Mouse (Mus musculus) gastrocnemius, postnatal 10 days (tissue): Measurements from ENCODE around the gene Cpne5. TPM values are rescaled to one million over a fixed set of nuclear protein-coding genes. Genes with fewer than 3 reads are reported as not detected.

ENCODE experiments used
- DNase-seq: peaks from one replicate; pipeline ENCODE4 v3.0.0; 2021; ENCODE audit warnings: mixed read lengths
- total RNA-seq, 2 experiments: library from RNA; stranded (reverse); gene quantifications; 2 replicates each; pipeline ENCODE4 v1.2.3; 2021

The Cpne5 gene
- total RNA-seq, 2 experiments from 2014 or later, result 0.32 to 0.49 TPM

GRCm38 (mm10) chr17:29210037-29210436, 27.9 kb downstream of the Cpne5 start:
- DNase-seq, result no peak

- no peak for DNase-seq
These were observed 31.9 kb downstream of the Cpne5 start for GRCm38 (mm10) chr17:29206052-29206451.

GRCm38 (mm10) chr17:29202604-29203003, 35.4 kb downstream of the Cpne5 start:
- no peak for DNase-seq

- DNase-seq, result no peak
These were observed 38.1 kb downstream of the Cpne5 start for GRCm38 (mm10) chr17:29199821-29200220.

GRCm38 (mm10) chr17:29199151-29199800, 38.7 kb downstream of the Cpne5 start:
- no peak for DNase-seq

- no peak for DNase-seq
These were observed 42.4 kb downstream of the Cpne5 start for GRCm38 (mm10) chr17:29195579-29195978.

- no peak for DNase-seq
These were observed 49.0 kb downstream of the Cpne5 start for GRCm38 (mm10) chr17:29188989-29189388.

GRCm38 (mm10) chr17:29186989-29187859, 50.7 kb downstream of the Cpne5 start:
- no peak for DNase-seq

- no peak for DNase-seq
These were observed 52.5 kb downstream of the Cpne5 start for GRCm38 (mm10) chr17:29185376-29186046.

GRCm38 (mm10) chr17:29183162-29183561, 54.8 kb downstream of the Cpne5 start:
- DNase-seq, result no peak

GRCm38 (mm10) chr17:29181751-29182150, 56.2 kb downstream of the Cpne5 start:
- DNase-seq, result no peak

- no peak for DNase-seq
These were observed 57.4 kb downstream of the Cpne5 start for GRCm38 (mm10) chr17:29180406-29181127.

GRCm38 (mm10) chr17:29179917-29180316, 58.0 kb downstream of the Cpne5 start:
- DNase-seq, result no peak

- DNase-seq, result no peak
These were observed 59.4 kb downstream of the Cpne5 start for GRCm38 (mm10) chr17:29178503-29179059.

- DNase-seq, result peak; percentile 81
These were observed 61.3 kb downstream of the Cpne5 start for GRCm38 (mm10) chr17:29176391-29177267.

- DNase-seq, result no peak
These were observed 62.3 kb downstream of the Cpne5 start for GRCm38 (mm10) chr17:29175693-29176092.

GRCm38 (mm10) chr17:29173165-29173564, 64.8 kb downstream of the Cpne5 start:
- no peak for DNase-seq

- DNase-seq, result no peak
These were observed 65.9 kb downstream of the Cpne5 start for GRCm38 (mm10) chr17:29172062-29172461.

GRCm38 (mm10) chr17:29171001-29171772, 66.8 kb downstream of the Cpne5 start:
- DNase-seq, result peak; percentile 84

- no peak for DNase-seq
These were observed 67.5 kb downstream of the Cpne5 start for GRCm38 (mm10) chr17:29170431-29171000.
